Mouse (Mus musculus): ENCODE results near the gene Plekhm3. TPM values are rescaled to one million over a fixed set of nuclear protein-coding genes. Genes with fewer than 3 reads are reported as not detected.

Plekhm3 gene
- polyA plus RNA-seq, 1 experiment from 2014 or later = 10.9 TPM

DNA sequence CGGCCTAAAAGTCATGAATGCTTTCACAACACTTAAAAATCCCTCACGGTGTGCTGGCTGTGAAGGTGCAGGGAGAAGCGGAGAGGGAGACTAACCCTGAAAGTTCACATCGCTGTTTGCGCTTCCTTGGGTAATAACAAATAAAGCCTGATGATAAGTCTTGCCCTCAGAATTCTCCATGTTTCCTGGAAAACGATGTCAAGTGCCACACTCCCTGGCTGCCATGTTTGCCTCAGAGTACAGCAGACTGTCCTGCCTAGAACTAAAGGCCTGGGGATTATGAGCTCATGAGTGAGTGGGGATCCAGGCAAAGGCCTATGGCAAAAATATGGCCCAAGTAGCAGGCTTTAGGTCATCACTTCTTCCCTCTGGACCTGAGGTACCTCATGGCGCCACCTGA lies 17.7 kb downstream of the Plekhm3 start:
- peaks cover 5% of the 10 kb centered on the region for H3K9me3 ChIP-seq (ENCODE audit: control insufficient read depth, low read length)
- no peaks in the 10 kb centered on the region for H3K27me3 ChIP-seq (replicated peaks; ENCODE audit: control insufficient read depth, insufficient read depth, low read length)
- H3K4me1 ChIP-seq (replicated peaks; ENCODE audit: control insufficient read depth, insufficient read depth, low read length) = no peaks in the 10 kb centered on the region
- no peak overlapping the region for H3K27ac ChIP-seq (ENCODE audit: low read length)
- H3K4me3 ChIP-seq (replicated peaks; ENCODE audit: low read length) = no peak overlapping the region
- WGBS = 85% methylated on average over 7 of the region's 7 CpGs
- H3K9ac ChIP-seq (replicated peaks; ENCODE audit: low read depth, low read length) = no peak overlapping the region
- ATAC-seq = no peak
- H3K4me2 ChIP-seq (ENCODE audit: low read length) = no peak overlapping the region
- peaks cover 8% of the 10 kb centered on the region; the same call in 1 of the 2 replicates for H3K36me3 ChIP-seq (ENCODE audit: control insufficient read depth, insufficient read depth)

DNA sequence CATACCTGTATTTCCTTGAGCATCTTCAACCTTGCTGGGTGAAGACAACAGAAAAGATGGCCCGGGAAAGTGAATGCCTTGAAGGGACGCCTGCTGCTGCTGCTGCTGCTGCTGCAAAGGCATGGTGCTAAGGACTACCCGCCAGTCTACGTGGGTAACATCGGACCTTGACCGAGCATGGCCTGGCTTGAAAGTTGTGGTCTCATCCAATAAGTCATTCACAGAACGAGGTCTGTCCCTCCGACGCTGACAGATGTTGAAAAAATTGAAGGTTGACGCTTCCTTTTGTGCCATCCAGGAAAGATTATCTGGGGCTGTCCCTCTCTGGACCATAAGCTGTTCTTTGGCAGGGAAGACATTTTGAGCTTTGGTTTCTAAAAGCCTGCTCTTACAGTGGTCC lies 18.9 kb downstream of the Plekhm3 start:
- Histone ChIP-seq H3K36me3 (ENCODE audit: control insufficient read depth, insufficient read depth) (peaks cover 8% of the 10 kb centered on the region; the same call in 1 of the 2 replicates), H3K4me1 (replicated peaks; ENCODE audit: control insufficient read depth, insufficient read depth, low read length) (no peaks in the 10 kb centered on the region), H3K27me3 (replicated peaks; ENCODE audit: control insufficient read depth, insufficient read depth, low read length) (no peaks in the 10 kb centered on the region), H3K9me3 (ENCODE audit: control insufficient read depth, low read length) (no peaks in the 10 kb centered on the region), H3K4me2 (ENCODE audit: low read length) (no peak overlapping the region), H3K9ac (replicated peaks; ENCODE audit: low read depth, low read length) (no peak overlapping the region), H3K4me3 (replicated peaks; ENCODE audit: low read length) (no peak overlapping the region), H3K27ac (ENCODE audit: low read length) (no peak overlapping the region)
- 95% methylated on average over 10 of the region's 10 CpGs for WGBS
- no peak for ATAC-seq

DNA sequence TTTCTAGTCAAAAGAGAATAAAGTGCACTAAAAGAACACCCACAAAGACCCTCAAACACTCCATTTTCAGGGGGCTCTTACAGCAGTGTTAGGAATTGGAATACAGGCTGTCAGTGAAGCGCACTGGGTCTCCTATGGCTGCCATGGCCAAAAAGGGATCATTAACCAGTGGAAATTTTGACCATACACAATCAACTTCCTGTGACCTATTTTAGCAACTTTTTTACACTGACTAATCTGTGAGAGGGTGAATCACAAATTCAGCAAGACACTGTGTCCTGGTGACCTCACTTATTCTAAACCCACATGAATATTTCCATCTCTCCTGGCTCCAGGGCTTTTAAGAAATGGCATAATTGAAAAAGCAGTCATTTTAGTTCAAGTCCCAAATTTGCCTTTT lies 23.7 kb downstream of the Plekhm3 start:
- no peak for ATAC-seq
- Histone ChIP-seq H3K9ac (replicated peaks; ENCODE audit: low read depth, low read length) (no peak overlapping the region), H3K4me2 (ENCODE audit: low read length) (no peak overlapping the region), H3K9me3 (ENCODE audit: control insufficient read depth, low read length) (no peaks in the 10 kb centered on the region), H3K4me3 (replicated peaks; ENCODE audit: low read length) (no peak overlapping the region), H3K36me3 (ENCODE audit: control insufficient read depth, insufficient read depth) (peaks cover 8% of the 10 kb centered on the region; the same call in 1 of the 2 replicates), H3K27me3 (replicated peaks; ENCODE audit: control insufficient read depth, insufficient read depth, low read length) (no peaks in the 10 kb centered on the region), H3K27ac (ENCODE audit: low read length) (no peak overlapping the region), H3K4me1 (replicated peaks; ENCODE audit: control insufficient read depth, insufficient read depth, low read length) (peaks cover 3% of the 10 kb centered on the region; the same call in 1 of the 2 replicates)
- WGBS = 100% methylated on average over 1 of the region's 1 CpGs

DNA sequence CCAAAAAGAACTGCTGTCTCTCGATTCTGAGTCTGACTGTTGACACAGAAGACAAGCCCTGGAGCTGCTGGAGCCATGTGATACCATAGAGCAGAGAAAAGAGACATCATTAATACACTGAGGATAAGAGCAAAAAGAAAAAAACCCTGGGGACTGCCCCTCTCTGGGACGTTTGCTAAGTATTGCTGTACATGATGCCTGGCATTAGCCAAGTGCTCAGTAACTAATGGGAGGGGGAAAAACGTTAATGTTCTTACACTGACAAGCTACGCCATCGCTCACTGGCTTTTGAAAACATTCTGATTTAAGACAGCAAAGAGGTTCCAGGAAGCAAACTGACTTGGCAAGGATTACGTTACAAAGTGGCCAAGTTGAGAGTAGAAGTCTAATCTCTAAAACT lies 26.5 kb downstream of the Plekhm3 start:
- Histone ChIP-seq H3K4me1 (replicated peaks; ENCODE audit: control insufficient read depth, insufficient read depth, low read length) (peaks cover 3% of the 10 kb centered on the region; the same call in 1 of the 2 replicates), H3K27ac (ENCODE audit: low read length) (no peak overlapping the region), H3K4me2 (ENCODE audit: low read length) (no peak overlapping the region), H3K9ac (replicated peaks; ENCODE audit: low read depth, low read length) (no peak overlapping the region), H3K4me3 (replicated peaks; ENCODE audit: low read length) (no peak overlapping the region), H3K27me3 (replicated peaks; ENCODE audit: control insufficient read depth, insufficient read depth, low read length) (no peaks in the 10 kb centered on the region), H3K9me3 (ENCODE audit: control insufficient read depth, low read length) (no peaks in the 10 kb centered on the region), H3K36me3 (ENCODE audit: control insufficient read depth, insufficient read depth) (no peaks in the 10 kb centered on the region)
- ATAC-seq = no peak
- WGBS = 67% methylated on average over 6 of the region's 6 CpGs

DNA sequence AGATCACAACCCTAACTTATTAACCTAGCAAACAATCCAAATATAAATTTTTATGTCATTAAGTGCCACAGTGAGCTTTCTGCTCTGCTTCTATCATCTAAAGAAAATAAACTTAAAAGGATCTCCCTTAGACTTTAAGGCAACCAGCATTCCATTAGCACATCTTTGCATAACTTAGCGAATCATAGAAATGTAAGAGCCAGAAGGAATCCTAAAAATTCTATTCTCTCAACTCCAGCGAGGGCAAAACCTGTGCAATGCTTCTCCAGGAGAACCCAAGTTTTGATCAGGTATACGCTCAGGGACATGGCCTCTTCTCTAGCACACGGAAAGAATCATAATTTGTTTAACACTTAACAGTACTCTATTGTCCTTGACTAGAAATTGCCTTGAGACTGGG lies 27.0 kb downstream of the Plekhm3 start:
- ATAC-seq = no peak
- Histone ChIP-seq H3K4me1 (replicated peaks; ENCODE audit: control insufficient read depth, insufficient read depth, low read length) (peaks cover 3% of the 10 kb centered on the region; the same call in 1 of the 2 replicates), H3K27ac (ENCODE audit: low read length) (no peak overlapping the region), H3K9ac (replicated peaks; ENCODE audit: low read depth, low read length) (no peak overlapping the region), H3K9me3 (ENCODE audit: control insufficient read depth, low read length) (no peaks in the 10 kb centered on the region), H3K4me3 (replicated peaks; ENCODE audit: low read length) (no peak overlapping the region), H3K36me3 (ENCODE audit: control insufficient read depth, insufficient read depth) (no peaks in the 10 kb centered on the region), H3K4me2 (ENCODE audit: low read length) (no peak overlapping the region), H3K27me3 (replicated peaks; ENCODE audit: control insufficient read depth, insufficient read depth, low read length) (no peaks in the 10 kb centered on the region)
- 83% methylated on average over 4 of the region's 4 CpGs for WGBS

DNA sequence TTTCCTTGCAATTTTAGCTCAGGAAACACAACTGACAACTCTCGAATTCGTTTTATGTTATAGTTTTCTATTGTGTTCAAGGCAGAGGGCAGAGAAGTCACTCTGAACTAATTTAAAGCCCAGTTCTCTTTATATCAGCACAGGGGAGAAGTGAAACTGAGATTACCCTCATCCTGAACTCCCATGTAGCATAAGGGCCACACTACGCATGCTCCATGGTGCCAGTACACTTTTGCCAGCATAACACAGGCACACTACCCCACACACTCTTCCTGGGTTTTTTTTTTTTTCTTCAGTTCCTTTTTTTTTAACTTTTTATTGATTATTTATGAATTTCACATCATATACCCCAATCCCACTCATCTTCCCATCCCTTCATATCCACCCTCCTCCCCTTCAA lies 28.1 kb downstream of the Plekhm3 start:
- Histone ChIP-seq H3K4me1 (replicated peaks; ENCODE audit: control insufficient read depth, insufficient read depth, low read length) (peaks cover 3% of the 10 kb centered on the region; the same call in 1 of the 2 replicates), H3K9ac (replicated peaks; ENCODE audit: low read depth, low read length) (no peak overlapping the region), H3K27me3 (replicated peaks; ENCODE audit: control insufficient read depth, insufficient read depth, low read length) (no peaks in the 10 kb centered on the region), H3K4me2 (ENCODE audit: low read length) (no peak overlapping the region), H3K36me3 (ENCODE audit: control insufficient read depth, insufficient read depth) (no peaks in the 10 kb centered on the region), H3K4me3 (replicated peaks; ENCODE audit: low read length) (no peak overlapping the region), H3K9me3 (ENCODE audit: control insufficient read depth, low read length) (no peaks in the 10 kb centered on the region), H3K27ac (ENCODE audit: low read length) (no peak overlapping the region)
- no peak for ATAC-seq
- WGBS = 91% methylated on average over 3 of the region's 3 CpGs

DNA sequence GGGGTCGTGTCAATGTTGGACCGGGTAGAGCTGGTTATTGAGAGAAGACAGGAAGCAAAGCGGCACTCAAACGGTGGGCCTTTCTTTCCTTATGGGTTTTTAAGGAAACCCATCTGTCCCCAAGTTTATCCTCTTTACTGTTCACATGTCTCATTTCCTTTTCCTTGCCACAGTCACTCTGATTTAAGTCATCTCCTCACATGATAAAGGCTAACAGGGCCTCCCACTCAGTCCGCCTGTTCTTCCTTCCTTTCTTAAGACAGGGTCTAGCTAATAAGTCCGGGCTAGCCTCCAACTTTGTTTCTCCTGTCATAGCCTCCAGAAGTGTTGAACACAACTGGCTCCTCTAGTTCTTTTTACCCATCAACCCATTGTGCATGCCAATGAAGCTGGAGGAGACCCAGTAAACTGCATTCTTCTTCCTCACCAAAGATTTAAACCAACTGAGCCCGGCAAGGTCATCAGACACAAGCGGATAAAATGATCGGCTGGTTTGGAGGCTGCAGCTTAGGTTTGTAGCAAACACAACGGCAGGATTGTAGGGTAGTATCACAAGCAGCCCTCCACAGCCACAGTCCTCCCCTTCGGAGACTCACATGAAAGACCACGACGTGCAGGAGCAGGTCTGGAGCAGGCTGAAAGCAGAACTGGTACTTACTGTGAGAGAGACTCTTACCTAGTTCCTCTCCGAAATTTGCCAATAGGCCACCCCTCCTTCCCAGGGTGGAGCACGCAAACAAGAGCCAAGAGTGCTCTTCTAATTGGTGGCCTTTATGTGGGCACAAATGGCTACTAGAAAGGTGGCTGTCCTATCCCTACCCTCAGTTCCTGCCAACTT lies 29.0 kb downstream of the Plekhm3 start:
- 93% methylated on average over 15 of the region's 15 CpGs for WGBS
- Histone ChIP-seq H3K9ac (replicated peaks; ENCODE audit: low read depth, low read length) (no peak overlapping the region), H3K4me2 (ENCODE audit: low read length) (no peak overlapping the region), H3K9me3 (ENCODE audit: control insufficient read depth, low read length) (no peaks in the 10 kb centered on the region), H3K36me3 (ENCODE audit: control insufficient read depth, insufficient read depth) (no peaks in the 10 kb centered on the region), H3K4me1 (replicated peaks; ENCODE audit: control insufficient read depth, insufficient read depth, low read length) (peaks cover 3% of the 10 kb centered on the region; the same call in 1 of the 2 replicates), H3K27me3 (replicated peaks; ENCODE audit: control insufficient read depth, insufficient read depth, low read length) (no peaks in the 10 kb centered on the region; the same call in 1 of the 2 replicates), H3K4me3 (replicated peaks; ENCODE audit: low read length) (no peak overlapping the region), H3K27ac (ENCODE audit: low read length) (no peak overlapping the region)
- no peak for ATAC-seq

DNA sequence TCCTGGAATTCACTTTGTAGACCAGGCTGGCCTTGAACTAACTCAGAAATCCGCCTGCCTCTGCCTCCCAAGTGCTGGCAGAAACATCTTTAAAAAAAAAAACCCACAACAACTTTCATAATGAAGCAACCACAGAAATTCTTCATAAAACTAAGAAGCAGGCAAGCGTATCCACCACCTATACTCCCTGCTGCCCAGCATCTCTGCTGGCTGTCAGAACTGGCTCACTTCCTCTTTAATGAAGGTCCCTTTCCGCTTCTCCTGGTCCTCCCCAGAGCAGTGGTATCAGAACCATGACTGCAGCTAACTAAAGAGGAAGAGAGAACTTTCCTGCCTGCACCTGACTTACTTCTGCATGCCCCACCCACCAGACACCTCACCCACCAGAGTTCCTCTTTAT lies 31.0 kb downstream of the Plekhm3 start:
- WGBS = 93% methylated on average over 3 of the region's 3 CpGs
- Histone ChIP-seq H3K27me3 (replicated peaks; ENCODE audit: control insufficient read depth, insufficient read depth, low read length) (no peaks in the 10 kb centered on the region; the same call in 1 of the 2 replicates), H3K4me3 (replicated peaks; ENCODE audit: low read length) (no peak overlapping the region), H3K9ac (replicated peaks; ENCODE audit: low read depth, low read length) (no peak overlapping the region), H3K27ac (ENCODE audit: low read length) (no peak overlapping the region), H3K4me2 (ENCODE audit: low read length) (no peak overlapping the region), H3K4me1 (replicated peaks; ENCODE audit: control insufficient read depth, insufficient read depth, low read length) (peaks cover 3% of the 10 kb centered on the region; the same call in 1 of the 2 replicates), H3K36me3 (ENCODE audit: control insufficient read depth, insufficient read depth) (no peaks in the 10 kb centered on the region), H3K9me3 (ENCODE audit: control insufficient read depth, low read length) (no peaks in the 10 kb centered on the region)
- no peak for ATAC-seq

DNA sequence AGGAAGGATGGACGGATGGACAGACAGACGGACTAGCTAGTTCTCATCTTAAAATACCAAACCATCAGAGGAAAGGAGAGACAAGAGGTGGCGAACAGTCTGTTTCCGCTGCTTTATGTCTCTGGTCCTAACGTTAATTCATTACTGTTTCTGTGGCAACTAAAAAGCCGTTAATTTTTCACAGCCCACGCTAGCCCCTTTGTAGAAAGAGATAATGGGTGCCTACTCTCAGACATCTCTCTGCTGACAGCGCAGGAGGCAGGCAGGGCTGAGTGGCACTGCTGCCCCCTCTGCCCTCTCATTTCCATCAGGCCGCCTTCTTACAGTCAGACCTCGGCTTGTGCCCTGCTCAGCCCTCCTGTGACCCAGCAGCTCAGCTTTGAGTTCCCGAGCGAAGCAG lies 32.3 kb downstream of the Plekhm3 start:
- no peak for ATAC-seq
- Histone ChIP-seq H3K4me1 (replicated peaks; ENCODE audit: control insufficient read depth, insufficient read depth, low read length) (no peaks in the 10 kb centered on the region), H3K9ac (replicated peaks; ENCODE audit: low read depth, low read length) (no peak overlapping the region), H3K27ac (ENCODE audit: low read length) (no peak overlapping the region), H3K27me3 (replicated peaks; ENCODE audit: control insufficient read depth, insufficient read depth, low read length) (peaks cover 4% of the 10 kb centered on the region), H3K4me3 (replicated peaks; ENCODE audit: low read length) (no peak overlapping the region), H3K36me3 (ENCODE audit: control insufficient read depth, insufficient read depth) (no peaks in the 10 kb centered on the region), H3K4me2 (ENCODE audit: low read length) (no peak overlapping the region), H3K9me3 (ENCODE audit: control insufficient read depth, low read length) (no peaks in the 10 kb centered on the region)
- WGBS = 49% methylated on average over 12 of the region's 12 CpGs

All from forebrain, embryonic 16.5 days (tissue).